Mouse (Mus musculus): ENCODE measurements around the gene Ywhag. TPM values are rescaled to one million over a fixed set of nuclear protein-coding genes. Genes with fewer than 3 reads are reported as not detected.
A peak's percentile ranks its signal among the peaks of the same experiment; 100 is the strongest.

The Ywhag gene
- polyA plus RNA-seq, 1 experiment from 2014 or later: 93.3 TPM

DNA sequence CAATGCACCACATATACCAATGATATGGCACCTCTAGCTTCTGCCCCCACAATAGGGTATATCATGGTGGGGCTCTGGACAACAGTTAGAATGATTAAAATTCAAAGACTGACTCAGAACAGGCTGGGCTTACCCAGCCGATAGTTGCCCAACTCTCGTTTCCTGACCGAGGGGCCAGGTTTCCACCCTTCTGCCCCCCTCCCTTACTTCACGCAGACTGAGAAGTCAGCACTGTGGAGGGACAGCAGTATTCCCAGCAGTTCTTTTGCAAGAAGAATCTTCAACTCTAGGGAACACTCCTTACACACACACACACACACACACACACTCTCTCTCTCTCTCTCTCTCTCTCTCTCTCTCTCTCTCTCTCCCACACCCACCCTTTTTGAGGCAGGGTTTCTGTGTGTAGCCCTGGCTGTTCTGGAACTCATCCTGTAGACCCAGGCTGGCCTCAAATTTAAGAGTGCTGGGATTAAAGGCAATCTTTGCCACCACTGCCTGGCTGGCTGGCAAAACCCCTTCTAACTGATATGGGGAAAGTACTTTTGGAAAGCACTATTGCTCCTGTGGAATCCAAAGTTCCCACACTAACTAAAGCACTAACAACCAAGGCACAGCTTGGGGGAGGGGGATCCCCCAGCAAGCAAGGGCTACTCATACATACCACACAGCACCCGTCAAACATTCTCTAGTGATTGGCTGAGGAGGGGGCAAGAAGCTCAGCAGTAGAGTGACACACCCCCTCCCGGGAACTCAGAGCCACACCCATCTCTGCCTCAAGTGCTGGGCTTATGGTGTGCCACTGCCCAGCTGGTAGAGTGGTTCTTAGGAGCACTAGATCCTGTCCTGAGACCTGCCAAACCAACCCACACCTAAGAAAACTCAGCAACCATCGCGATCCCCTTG lies 28.8 kb downstream of the Ywhag start:
- ATAC-seq (replicated peaks; ENCODE audit: low FRiP score, low TSS enrichment, low read depth) (no peak), DNase-seq (ENCODE audit: low spot score) (no peak)
- H3K9me3 ChIP-seq (ENCODE audit: control insufficient read depth, low read length): no peaks in the 10 kb centered on the region
- no peak overlapping the region for H3K27ac ChIP-seq (ENCODE audit: low read depth)
- no peaks in the 10 kb centered on the region for H3K4me1 ChIP-seq (replicated peaks; ENCODE audit: control insufficient read depth, insufficient read depth, low read length)
- H3K36me3 ChIP-seq (ENCODE audit: control insufficient read depth, insufficient read depth, low read length): peaks cover 43% of the 10 kb centered on the region
- no peak overlapping the region for H3K4me2 ChIP-seq (ENCODE audit: low read length)
- no peaks in the 10 kb centered on the region for H3K27me3 ChIP-seq (replicated peaks; ENCODE audit: control insufficient read depth, insufficient read depth, low read length)
- WGBS: 57% methylated on average over 8 of the region's 8 CpGs
- H3K4me3 ChIP-seq (ENCODE audit: low read depth, low read length): no peak overlapping the region
- no peak overlapping the region for H3K9ac ChIP-seq (ENCODE audit: low read length)

- H3K9ac ChIP-seq (ENCODE audit: low read length): peak overlapping the region; percentile 46; the same call in 1 of the 2 replicates
- no peak for ATAC-seq (replicated peaks; ENCODE audit: low FRiP score, low TSS enrichment, low read depth)
- WGBS: 65% methylated on average over 5 of the region's 5 CpGs
Measured at GRCm38 (mm10) chr5:135904259-135904658, 30.2 kb downstream of the Ywhag start.

DNA sequence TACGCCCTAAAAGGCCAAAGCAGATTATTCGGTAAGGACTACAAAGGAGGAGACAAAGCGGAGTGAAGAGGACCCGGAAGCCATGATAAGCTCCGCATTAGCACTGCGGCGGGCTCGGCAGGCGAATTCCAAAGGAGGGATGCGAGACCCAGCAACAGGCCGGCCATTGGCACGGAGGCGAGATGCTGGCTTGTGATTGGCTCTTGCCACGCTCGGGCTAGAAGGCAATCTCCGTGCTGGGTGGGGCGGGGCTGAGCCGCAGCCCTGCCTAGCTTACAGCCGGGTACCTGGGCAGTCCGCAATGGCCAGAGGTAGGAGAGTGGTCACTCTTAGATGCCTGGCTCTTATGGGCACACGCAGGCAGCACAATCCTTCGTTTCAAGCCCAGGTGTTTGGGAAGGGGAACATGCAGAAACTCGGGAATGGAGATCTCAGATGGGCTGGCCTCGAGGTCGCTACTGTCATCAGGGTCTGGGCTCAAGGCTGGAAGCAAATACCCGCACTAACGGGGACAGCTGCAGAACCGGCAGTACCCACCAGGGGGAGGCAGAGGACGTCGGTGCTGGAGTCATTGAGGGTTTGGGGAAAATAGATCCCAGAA lies 30.8 kb downstream of the Ywhag start:
- peak overlapping the region; percentile 43 for H3K4me3 ChIP-seq (ENCODE audit: low read depth, low read length)
- H3K4me2 ChIP-seq (ENCODE audit: low read length): peak overlapping the region; percentile 78
- H3K27ac ChIP-seq (ENCODE audit: low read depth): no peak overlapping the region
- peak; percentile 96 for ATAC-seq (replicated peaks; ENCODE audit: low FRiP score, low TSS enrichment, low read depth)
- H3K36me3 ChIP-seq (ENCODE audit: control insufficient read depth, insufficient read depth, low read length): peaks cover 24% of the 10 kb centered on the region
- no peaks in the 10 kb centered on the region for H3K4me1 ChIP-seq (replicated peaks; ENCODE audit: control insufficient read depth, insufficient read depth, low read length)
- WGBS: under 1% methylated on average over 30 of the region's 30 CpGs
- H3K9ac ChIP-seq (ENCODE audit: low read length): peak overlapping the region; percentile 46
- no peaks in the 10 kb centered on the region for H3K27me3 ChIP-seq (replicated peaks; ENCODE audit: control insufficient read depth, insufficient read depth, low read length)
- no peaks in the 10 kb centered on the region for H3K9me3 ChIP-seq (ENCODE audit: control insufficient read depth, low read length)
- DNase-seq (ENCODE audit: low spot score): peak; percentile 99

More at GRCm38 (mm10) chr5:135904259-135904658, 30.2 kb downstream of the Ywhag start:
- Histone ChIP-seq H3K36me3 (ENCODE audit: control insufficient read depth, insufficient read depth, low read length) (peaks cover 30% of the 10 kb centered on the region), H3K27ac (ENCODE audit: low read depth) (no peak overlapping the region), H3K27me3 (replicated peaks; ENCODE audit: control insufficient read depth, insufficient read depth, low read length) (no peaks in the 10 kb centered on the region), H3K4me3 (ENCODE audit: low read depth, low read length) (peak overlapping the region; percentile 43; the same call in 1 of the 2 replicates), H3K4me1 (replicated peaks; ENCODE audit: control insufficient read depth, insufficient read depth, low read length) (no peaks in the 10 kb centered on the region), H3K9me3 (ENCODE audit: control insufficient read depth, low read length) (no peaks in the 10 kb centered on the region), H3K4me2 (ENCODE audit: low read length) (peak overlapping the region; percentile 78)
- no peak for DNase-seq (ENCODE audit: low spot score)

- DNase-seq (ENCODE audit: low spot score) (no peak), ATAC-seq (replicated peaks; ENCODE audit: low FRiP score, low TSS enrichment, low read depth) (no peak)
- H3K4me1 ChIP-seq (replicated peaks; ENCODE audit: control insufficient read depth, insufficient read depth, low read length): no peaks in the 10 kb centered on the region
- 27% methylated on average over 7 of the region's 7 CpGs for WGBS
- no peaks in the 10 kb centered on the region for H3K27me3 ChIP-seq (replicated peaks; ENCODE audit: control insufficient read depth, insufficient read depth, low read length)
- peak overlapping the region; percentile 78 for H3K4me2 ChIP-seq (ENCODE audit: low read length)
- H3K9ac ChIP-seq (ENCODE audit: low read length): peak overlapping the region; percentile 46
- H3K36me3 ChIP-seq (ENCODE audit: control insufficient read depth, insufficient read depth, low read length): peaks cover 18% of the 10 kb centered on the region
- H3K27ac ChIP-seq (ENCODE audit: low read depth): no peak overlapping the region
- H3K9me3 ChIP-seq (ENCODE audit: control insufficient read depth, low read length): no peaks in the 10 kb centered on the region
- peak overlapping the region; percentile 43 for H3K4me3 ChIP-seq (ENCODE audit: low read depth, low read length)
Measured at GRCm38 (mm10) chr5:135903058-135903457, 31.4 kb downstream of the Ywhag start.

DNA sequence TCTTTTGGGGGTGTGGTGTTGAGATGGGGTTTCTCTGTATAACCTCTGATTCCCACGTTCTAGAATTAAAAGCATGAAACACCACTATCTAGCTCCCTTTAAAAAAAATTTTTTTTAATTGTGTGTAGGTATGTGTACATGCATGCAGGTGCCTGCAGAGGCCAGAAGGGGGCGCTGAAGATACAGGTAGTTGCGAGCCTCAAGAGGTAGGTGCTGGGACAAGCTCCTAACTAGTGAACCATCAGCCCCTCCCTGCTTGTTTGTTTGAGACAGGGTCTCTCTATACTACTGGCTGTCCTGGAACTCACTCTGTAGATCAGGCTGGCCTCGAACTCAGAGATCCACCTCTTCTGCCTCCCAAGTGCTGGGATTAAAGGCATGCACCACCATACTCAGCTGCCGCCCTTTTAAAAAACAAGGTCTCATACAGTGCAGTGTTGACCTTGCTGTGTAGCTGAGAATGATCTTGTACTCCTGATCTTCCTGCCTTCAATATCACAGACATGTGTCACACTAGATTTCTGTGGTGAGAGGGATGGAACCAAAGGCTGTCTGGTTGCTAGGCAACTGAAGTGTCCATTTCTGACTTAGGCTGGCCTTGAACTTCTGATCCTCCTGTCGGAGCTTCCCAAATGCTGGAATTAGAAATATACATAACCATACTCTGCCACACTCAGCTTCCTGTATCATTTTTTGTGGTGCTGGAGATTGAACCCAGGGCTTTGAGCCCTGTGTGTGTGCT lies 32.9 kb downstream of the Ywhag start:
- H3K9me3 ChIP-seq (ENCODE audit: control insufficient read depth, low read length): no peaks in the 10 kb centered on the region
- H3K4me2 ChIP-seq (ENCODE audit: low read length): no peak overlapping the region
- no peak for DNase-seq (ENCODE audit: low spot score)
- no peak overlapping the region for H3K9ac ChIP-seq (ENCODE audit: low read length)
- H3K27me3 ChIP-seq (replicated peaks; ENCODE audit: control insufficient read depth, insufficient read depth, low read length): no peaks in the 10 kb centered on the region
- H3K36me3 ChIP-seq (ENCODE audit: control insufficient read depth, insufficient read depth, low read length): peaks cover 5% of the 10 kb centered on the region; the same call in 1 of the 2 replicates
- 62% methylated on average over 6 of the region's 6 CpGs for WGBS
- H3K4me1 ChIP-seq (replicated peaks; ENCODE audit: control insufficient read depth, insufficient read depth, low read length): no peaks in the 10 kb centered on the region
- H3K27ac ChIP-seq (ENCODE audit: low read depth): no peak overlapping the region
- no peak overlapping the region for H3K4me3 ChIP-seq (ENCODE audit: low read depth, low read length)
- ATAC-seq (replicated peaks; ENCODE audit: low FRiP score, low TSS enrichment, low read depth): no peak

- no peak overlapping the region for H3K9ac ChIP-seq (ENCODE audit: low read length)
- no peak overlapping the region for H3K27ac ChIP-seq (ENCODE audit: low read depth)
- no peaks in the 10 kb centered on the region for H3K9me3 ChIP-seq (ENCODE audit: control insufficient read depth, low read length)
- WGBS: 67% methylated on average over 3 of the region's 3 CpGs
- no peak overlapping the region for H3K4me2 ChIP-seq (ENCODE audit: low read length)
- H3K36me3 ChIP-seq (ENCODE audit: control insufficient read depth, insufficient read depth, low read length): peaks cover 4% of the 10 kb centered on the region; the same call in 1 of the 2 replicates
- ATAC-seq (replicated peaks; ENCODE audit: low FRiP score, low TSS enrichment, low read depth) (no peak), DNase-seq (ENCODE audit: low spot score) (no peak)
- H3K27me3 ChIP-seq (replicated peaks; ENCODE audit: control insufficient read depth, insufficient read depth, low read length): no peaks in the 10 kb centered on the region
- no peak overlapping the region for H3K4me3 ChIP-seq (ENCODE audit: low read depth, low read length)
- H3K4me1 ChIP-seq (replicated peaks; ENCODE audit: control insufficient read depth, insufficient read depth, low read length): no peaks in the 10 kb centered on the region
Measured at GRCm38 (mm10) chr5:135900701-135901100, 33.7 kb downstream of the Ywhag start.

- Histone ChIP-seq H3K36me3 (ENCODE audit: control insufficient read depth, insufficient read depth, low read length) (peaks cover 4% of the 10 kb centered on the region; the same call in 1 of the 2 replicates), H3K9me3 (ENCODE audit: control insufficient read depth, low read length) (no peaks in the 10 kb centered on the region), H3K27me3 (replicated peaks; ENCODE audit: control insufficient read depth, insufficient read depth, low read length) (no peaks in the 10 kb centered on the region), H3K4me2 (ENCODE audit: low read length) (no peak overlapping the region), H3K9ac (ENCODE audit: low read length) (no peak overlapping the region), H3K4me3 (ENCODE audit: low read depth, low read length) (no peak overlapping the region), H3K4me1 (replicated peaks; ENCODE audit: control insufficient read depth, insufficient read depth, low read length) (no peaks in the 10 kb centered on the region), H3K27ac (ENCODE audit: low read depth) (no peak overlapping the region)
- WGBS: 56% methylated on average over 4 of the region's 4 CpGs
- ATAC-seq (replicated peaks; ENCODE audit: low FRiP score, low TSS enrichment, low read depth) (no peak), DNase-seq (ENCODE audit: low spot score) (no peak)
Measured at GRCm38 (mm10) chr5:135899833-135900232, 34.6 kb downstream of the Ywhag start.

DNA sequence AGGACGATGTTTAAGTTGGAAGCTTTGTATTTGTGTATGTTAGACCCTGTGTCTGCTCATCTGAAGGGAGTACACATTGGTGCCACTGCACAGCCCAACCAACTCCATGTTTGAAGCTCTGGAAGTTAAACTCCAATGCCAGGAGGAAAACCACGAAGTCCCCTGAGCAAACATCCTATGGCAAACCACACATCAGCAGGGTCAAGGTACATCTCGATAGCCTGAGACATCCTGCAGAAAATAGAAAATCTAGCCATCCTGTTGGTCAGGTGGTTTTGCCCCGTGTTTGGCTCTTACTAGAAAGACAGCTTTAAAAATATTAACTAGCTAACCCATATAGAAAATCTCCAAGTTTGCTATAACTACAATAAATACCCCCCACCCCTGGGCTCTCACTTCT lies 35.4 kb downstream of the Ywhag start:
- 66% methylated on average over 4 of the region's 4 CpGs for WGBS

More for the DNA sequence above, 35.4 kb downstream of the Ywhag start:
- Histone ChIP-seq H3K27me3 (replicated peaks; ENCODE audit: control insufficient read depth, insufficient read depth, low read length) (no peaks in the 10 kb centered on the region), H3K4me2 (ENCODE audit: low read length) (no peak overlapping the region), H3K27ac (ENCODE audit: low read depth) (no peak overlapping the region), H3K4me3 (ENCODE audit: low read depth, low read length) (no peak overlapping the region), H3K9me3 (ENCODE audit: control insufficient read depth, low read length) (no peaks in the 10 kb centered on the region), H3K9ac (ENCODE audit: low read length) (no peak overlapping the region), H3K36me3 (ENCODE audit: control insufficient read depth, insufficient read depth, low read length) (no peaks in the 10 kb centered on the region), H3K4me1 (replicated peaks; ENCODE audit: control insufficient read depth, insufficient read depth, low read length) (no peaks in the 10 kb centered on the region)
- no peak for ATAC-seq (replicated peaks; ENCODE audit: low FRiP score, low TSS enrichment, low read depth)
- DNase-seq (ENCODE audit: low spot score): no peak

All from intestine, embryonic 14.5 days (tissue).